Mouse (Mus musculus): Measurements from ENCODE around the gene Syne2. TPM values are rescaled to one million over a fixed set of nuclear protein-coding genes. Genes with fewer than 3 reads are reported as not detected.
A peak's percentile ranks its signal among the peaks of the same experiment; 100 is the strongest.

Gene Syne2
- polyA plus RNA-seq, 1 experiment: 14.3 TPM

DNA sequence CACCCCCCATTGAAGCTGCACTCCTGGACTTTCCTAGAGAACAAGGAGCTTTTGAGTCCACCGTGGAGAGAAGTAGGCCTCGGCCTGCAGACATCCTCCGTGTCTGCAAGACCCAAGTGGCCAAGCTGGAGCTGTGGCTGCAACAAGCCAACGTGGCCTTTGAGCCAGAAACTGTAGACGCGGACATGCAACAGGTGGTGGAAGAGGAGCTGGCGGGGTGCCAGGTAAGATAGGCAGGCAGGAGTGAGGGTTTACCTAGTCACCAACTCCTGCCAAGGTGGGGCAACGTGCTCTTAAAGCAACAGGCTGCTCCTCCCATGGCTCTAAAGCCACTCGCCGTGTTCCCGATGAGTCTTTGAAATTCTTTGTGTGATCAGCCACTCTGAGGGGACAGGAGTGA, 197.6 kb downstream of the Syne2 start:
- no peak for DNase-seq (ENCODE audit: low read depth in 1 of 2, low spot score in 2 of 2)
- TF ChIP-seq POLR2A (IDR thresholded peaks at IDR 0.05; ENCODE audit: low read depth, low read length) (no peak), CTCF (IDR thresholded peaks at IDR 0.05; ENCODE audit: extremely low read depth, insufficient read depth, insufficient read length, insufficient replicate concordance) (no peak)
- H3K27ac ChIP-seq (ENCODE audit: insufficient read depth, low read length): no peak overlapping the region
- 91% methylated on average over 11 of the region's 11 CpGs for WGBS
- H3K4me3 ChIP-seq (ENCODE audit: extremely low read depth, insufficient read depth, insufficient read length): no peak overlapping the region
- H3K36me3 ChIP-seq (ENCODE audit: control insufficient read depth, insufficient read depth, low read length): no peaks in the 10 kb centered on the region; the same call in 1 of the 2 replicates
- H3K4me1 ChIP-seq (ENCODE audit: control insufficient read depth, insufficient read depth, insufficient read length): no peaks in the 10 kb centered on the region
- H3K27me3 ChIP-seq (ENCODE audit: control insufficient read depth, insufficient read depth, low read length): no peaks in the 10 kb centered on the region

DNA sequence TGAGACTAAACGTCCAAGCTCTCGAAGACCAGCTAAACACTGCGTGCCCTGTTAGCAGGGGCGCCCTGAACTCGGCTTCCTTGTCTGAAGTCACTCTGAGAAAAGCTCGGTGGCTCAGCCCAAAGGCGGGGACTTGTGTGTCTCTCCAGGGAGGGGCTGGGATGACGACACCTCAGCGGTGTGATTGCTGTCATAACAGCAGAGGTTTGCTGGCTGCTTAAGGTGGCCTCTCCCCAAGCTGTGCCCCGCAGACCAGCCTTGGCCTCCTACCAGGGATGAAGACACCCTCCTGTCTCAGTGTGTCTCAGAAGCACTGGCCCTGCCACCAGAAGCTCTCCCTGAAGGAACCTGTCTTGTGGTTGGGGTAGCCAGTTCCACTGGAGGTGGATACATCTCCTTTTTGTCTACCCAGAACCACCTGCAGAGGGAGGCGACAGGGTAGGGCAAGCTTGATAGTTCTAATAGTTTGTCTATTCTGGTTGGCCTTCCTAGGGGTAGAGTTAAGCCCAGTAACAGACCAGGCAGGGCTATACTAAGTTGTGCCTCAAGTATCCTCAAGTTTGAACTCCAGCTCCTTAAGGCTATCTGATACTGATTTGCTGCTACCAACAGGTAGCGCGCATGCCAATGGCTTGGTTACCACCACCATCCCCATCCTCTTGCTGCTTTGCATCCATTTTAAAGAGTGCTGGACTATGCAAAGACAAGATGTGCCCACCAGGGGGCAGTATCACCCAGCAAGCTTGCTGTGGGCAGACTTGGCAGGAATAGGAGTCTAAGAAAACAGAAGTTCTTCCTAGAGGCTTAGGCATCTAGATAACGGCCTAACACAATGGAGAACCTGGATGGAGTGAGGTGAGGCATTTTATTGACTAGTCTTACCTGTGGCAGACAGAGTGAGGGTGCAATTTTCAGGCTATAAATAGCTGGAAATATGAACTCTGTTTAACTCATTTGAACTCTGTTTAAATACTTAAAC, 198.5 kb downstream of the Syne2 start:
- 84% methylated on average over 14 of the region's 14 CpGs for WGBS

GRCm38 (mm10) chr12:76018640-76019039, 200.7 kb downstream of the Syne2 start:
- H3K4me1 ChIP-seq (ENCODE audit: control insufficient read depth, insufficient read depth, insufficient read length): no peaks in the 10 kb centered on the region
- no peaks in the 10 kb centered on the region; the same call in 1 of the 2 replicates for H3K36me3 ChIP-seq (ENCODE audit: control insufficient read depth, insufficient read depth, low read length)
- WGBS: 86% methylated on average over 8 of the region's 8 CpGs
- no peak overlapping the region for H3K4me3 ChIP-seq (ENCODE audit: extremely low read depth, insufficient read depth, insufficient read length)
- no peak overlapping the region for H3K27ac ChIP-seq (ENCODE audit: insufficient read depth, low read length)
- H3K27me3 ChIP-seq (ENCODE audit: control insufficient read depth, insufficient read depth, low read length): no peaks in the 10 kb centered on the region
- no peak for DNase-seq (ENCODE audit: low read depth in 1 of 2, low spot score in 2 of 2)
- TF ChIP-seq POLR2A (IDR thresholded peaks at IDR 0.05; ENCODE audit: low read depth, low read length) (no peak), CTCF (IDR thresholded peaks at IDR 0.05; ENCODE audit: extremely low read depth, insufficient read depth, insufficient read length, insufficient replicate concordance) (no peak)

More for the DNA sequence above, 198.5 kb downstream of the Syne2 start:
- Histone ChIP-seq H3K27me3 (ENCODE audit: control insufficient read depth, insufficient read depth, low read length) (no peaks in the 10 kb centered on the region), H3K27ac (ENCODE audit: insufficient read depth, low read length) (no peak overlapping the region), H3K4me1 (ENCODE audit: control insufficient read depth, insufficient read depth, insufficient read length) (no peaks in the 10 kb centered on the region), H3K4me3 (ENCODE audit: extremely low read depth, insufficient read depth, insufficient read length) (no peak overlapping the region), H3K36me3 (ENCODE audit: control insufficient read depth, insufficient read depth, low read length) (no peaks in the 10 kb centered on the region; the same call in 1 of the 2 replicates)
- DNase-seq (ENCODE audit: low read depth in 1 of 2, low spot score in 2 of 2): peak; percentile 47 to 72
- TF ChIP-seq POLR2A (IDR thresholded peaks at IDR 0.05; ENCODE audit: low read depth, low read length): no peak
- peak; percentile 80; the same call in 1 of the 2 replicates for TF ChIP-seq CTCF (IDR thresholded peaks at IDR 0.05; ENCODE audit: extremely low read depth, insufficient read depth, insufficient read length, insufficient replicate concordance)

DNA sequence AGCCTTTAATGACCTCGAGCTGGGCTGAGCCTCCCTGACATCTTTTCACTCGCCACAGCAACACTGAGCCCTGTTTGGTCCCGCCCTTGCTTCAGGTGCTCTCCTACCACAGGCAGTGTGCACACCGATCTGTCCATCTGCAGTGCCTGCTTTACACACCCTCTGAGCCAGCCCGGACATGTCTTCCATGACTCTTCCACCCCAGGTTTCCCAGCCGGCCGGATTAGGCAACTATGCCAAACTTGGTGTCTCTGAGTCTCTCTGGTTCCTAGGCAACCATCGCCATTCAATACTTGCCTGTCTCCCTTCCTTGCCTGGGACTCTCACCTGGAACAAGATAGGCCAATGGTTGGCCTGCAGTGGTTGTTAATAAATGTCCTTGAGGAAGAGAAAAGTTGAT, 224.4 kb downstream of the Syne2 start:
- H3K27ac ChIP-seq (ENCODE audit: insufficient read depth, low read length): no peak overlapping the region
- H3K4me1 ChIP-seq (ENCODE audit: control insufficient read depth, insufficient read depth, insufficient read length): no peaks in the 10 kb centered on the region
- H3K27me3 ChIP-seq (ENCODE audit: control insufficient read depth, insufficient read depth, low read length): no peaks in the 10 kb centered on the region
- no peak for TF ChIP-seq POLR2A (IDR thresholded peaks at IDR 0.05; ENCODE audit: low read depth, low read length)
- no peak for TF ChIP-seq CTCF (IDR thresholded peaks at IDR 0.05; ENCODE audit: extremely low read depth, insufficient read depth, insufficient read length, insufficient replicate concordance)
- H3K36me3 ChIP-seq (ENCODE audit: control insufficient read depth, insufficient read depth, low read length): peaks cover 2% of the 10 kb centered on the region; the same call in 1 of the 2 replicates
- H3K4me3 ChIP-seq (ENCODE audit: extremely low read depth, insufficient read depth, insufficient read length): no peak overlapping the region
- WGBS: 92% methylated on average over 8 of the region's 8 CpGs
- no peak for DNase-seq (ENCODE audit: low read depth in 1 of 2, low spot score in 2 of 2)

DNA sequence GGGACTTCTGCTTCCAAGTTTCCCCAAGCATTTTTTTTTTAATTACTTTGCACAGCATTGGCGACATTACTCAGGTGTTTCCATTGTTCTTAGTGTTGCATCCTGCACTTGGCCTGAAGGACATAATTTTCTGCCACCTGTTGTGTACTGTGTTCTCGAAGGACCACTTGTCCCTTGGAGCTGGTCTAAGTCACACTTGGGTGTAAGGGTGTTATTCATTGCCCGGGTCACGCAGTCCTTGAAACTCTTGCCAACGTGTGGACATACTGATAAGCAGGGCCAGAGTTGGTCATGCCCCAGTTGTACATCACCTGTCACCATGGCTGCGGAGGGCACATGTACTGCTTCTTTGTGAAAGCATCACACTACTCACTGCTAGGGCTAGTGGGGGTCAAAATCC, 228.6 kb downstream of the Syne2 start:
- Histone ChIP-seq H3K27me3 (ENCODE audit: control insufficient read depth, insufficient read depth, low read length) (no peaks in the 10 kb centered on the region), H3K4me1 (ENCODE audit: control insufficient read depth, insufficient read depth, insufficient read length) (no peaks in the 10 kb centered on the region), H3K36me3 (ENCODE audit: control insufficient read depth, insufficient read depth, low read length) (peaks cover 3% of the 10 kb centered on the region; the same call in 1 of the 2 replicates), H3K27ac (ENCODE audit: insufficient read depth, low read length) (no peak overlapping the region), H3K4me3 (ENCODE audit: extremely low read depth, insufficient read depth, insufficient read length) (no peak overlapping the region)
- WGBS: 91% methylated on average over 6 of the region's 6 CpGs
- DNase-seq (ENCODE audit: low read depth in 1 of 2, low spot score in 2 of 2): no peak
- TF ChIP-seq POLR2A (IDR thresholded peaks at IDR 0.05; ENCODE audit: low read depth, low read length) (no peak), CTCF (IDR thresholded peaks at IDR 0.05; ENCODE audit: extremely low read depth, insufficient read depth, insufficient read length, insufficient replicate concordance) (no peak)

DNA sequence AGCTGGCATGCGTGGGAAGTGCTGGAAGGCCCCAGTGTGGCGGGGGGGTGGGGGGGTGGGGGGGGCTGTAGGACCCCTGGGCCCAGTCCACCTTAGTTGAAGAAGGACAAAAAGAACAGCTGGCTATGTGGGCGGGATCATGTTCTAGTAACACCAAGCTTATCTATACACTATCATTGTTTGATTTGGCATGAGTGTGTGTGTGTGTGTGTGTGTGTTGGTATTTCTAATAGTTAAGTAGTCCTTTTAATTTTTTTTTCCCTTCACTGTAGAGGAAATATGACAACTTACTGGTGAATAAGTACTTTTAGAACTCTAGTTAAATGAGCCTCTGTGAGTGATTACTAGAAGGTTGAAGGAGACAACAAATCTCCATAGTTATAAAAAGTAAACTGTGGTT, 230.0 kb downstream of the Syne2 start:
- Histone ChIP-seq H3K4me3 (ENCODE audit: extremely low read depth, insufficient read depth, insufficient read length) (no peak overlapping the region), H3K27me3 (ENCODE audit: control insufficient read depth, insufficient read depth, low read length) (no peaks in the 10 kb centered on the region), H3K4me1 (ENCODE audit: control insufficient read depth, insufficient read depth, insufficient read length) (no peaks in the 10 kb centered on the region), H3K36me3 (ENCODE audit: control insufficient read depth, insufficient read depth, low read length) (peaks cover 3% of the 10 kb centered on the region; the same call in 1 of the 2 replicates), H3K27ac (ENCODE audit: insufficient read depth, low read length) (no peak overlapping the region)
- 83% methylated on average over 3 of the region's 3 CpGs for WGBS
- no peak for TF ChIP-seq POLR2A (IDR thresholded peaks at IDR 0.05; ENCODE audit: low read depth, low read length)
- TF ChIP-seq CTCF (IDR thresholded peaks at IDR 0.05; ENCODE audit: extremely low read depth, insufficient read depth, insufficient read length, insufficient replicate concordance): no peak
- DNase-seq (ENCODE audit: low read depth in 1 of 2, low spot score in 2 of 2): no peak

All from spleen, adult 2 months (tissue).